Mouse (Mus musculus): ENCODE data around the gene 1700001C19Rik.
"Not testable (repeated sequence)": the region's sequence is repeated elsewhere in the genome, so short reads cannot be mapped to it uniquely, and the experiment has no call there.

1700001C19Rik gene

GRCm38 (mm10) chr17:47428831-47429304 is 8.3 kb downstream of the 1700001C19Rik start:
- DNase-seq = peak; percentile 85

GRCm38 (mm10) chr17:47427316-47427715 is 9.9 kb downstream of the 1700001C19Rik start:
- no peak for DNase-seq

GRCm38 (mm10) chr17:47424186-47424585 is 13.0 kb downstream of the 1700001C19Rik start:
- DNase-seq = no peak

GRCm38 (mm10) chr17:47422616-47423015 is 14.6 kb downstream of the 1700001C19Rik start:
- not testable (repeated sequence) for DNase-seq

- no peak for DNase-seq
These were observed 15.6 kb downstream of the 1700001C19Rik start for GRCm38 (mm10) chr17:47421566-47421965.

- DNase-seq = no peak
These were observed 17.0 kb downstream of the 1700001C19Rik start for GRCm38 (mm10) chr17:47420195-47420594.

GRCm38 (mm10) chr17:47409897-47410861 is 27.0 kb downstream of the 1700001C19Rik start:
- DNase-seq = not testable (repeated sequence)

GRCm38 (mm10) chr17:47408558-47408898 is 28.6 kb downstream of the 1700001C19Rik start:
- DNase-seq = peak; percentile 78

- DNase-seq = no peak
These were observed 29.2 kb downstream of the 1700001C19Rik start for GRCm38 (mm10) chr17:47407717-47408557.

- no peak for DNase-seq
These were observed 36.7 kb downstream of the 1700001C19Rik start, which contains the start of gene Guca1a for GRCm38 (mm10) chr17:47400451-47400850. Gene Guca1a (minus strand): TSS chr17:47400584.

- DNase-seq = no peak
These were observed 38.1 kb downstream of the 1700001C19Rik start for GRCm38 (mm10) chr17:47399091-47399490.

GRCm38 (mm10) chr17:47395376-47395913 is 41.7 kb downstream of the 1700001C19Rik start:
- peak; percentile 67 for DNase-seq

GRCm38 (mm10) chr17:47394223-47394869 is 42.8 kb downstream of the 1700001C19Rik start:
- DNase-seq = peak; percentile 38

- peak; percentile 65 for DNase-seq
These were observed 50.5 kb downstream of the 1700001C19Rik start for GRCm38 (mm10) chr17:47386649-47387048.

GRCm38 (mm10) chr17:47385145-47385544 is 52.0 kb downstream of the 1700001C19Rik start, which contains the start of gene Guca1b:
Gene Guca1b (plus strand): TSS chr17:47385393.
- DNase-seq = no peak

GRCm38 (mm10) chr17:47384064-47384463 is 53.1 kb downstream of the 1700001C19Rik start:
- no peak for DNase-seq

- DNase-seq = no peak
These were observed 53.9 kb downstream of the 1700001C19Rik start for GRCm38 (mm10) chr17:47383266-47383665.

- DNase-seq = no peak
These were observed 55.3 kb downstream of the 1700001C19Rik start for GRCm38 (mm10) chr17:47381917-47382316.

- no peak for DNase-seq
These were observed 59.0 kb downstream of the 1700001C19Rik start for GRCm38 (mm10) chr17:47378133-47378532.

GRCm38 (mm10) chr17:47376779-47377280 is 60.3 kb downstream of the 1700001C19Rik start:
- DNase-seq = no peak

GRCm38 (mm10) chr17:47373991-47374390 is 63.2 kb downstream of the 1700001C19Rik start:
- DNase-seq = no peak

- DNase-seq = peak; percentile 77
These were observed 65.7 kb downstream of the 1700001C19Rik start for GRCm38 (mm10) chr17:47371451-47371850.

Measured in lung, postnatal 10 days (tissue).